Mouse (Mus musculus) skeletal muscle tissue, adult 2 months (tissue): Measurements from ENCODE around the gene Ccng1.
A peak's percentile ranks its signal among the peaks of the same experiment; 100 is the strongest.
"Not testable (repeated sequence)": the region's sequence is repeated elsewhere in the genome, so short reads cannot be mapped to it uniquely, and the experiment has no call there.

Source experiments
- DNase-seq: peaks from one replicate; pipeline ENCODE4 v3.0.0-alpha.2; 2012; ENCODE audit warnings: low read depth, low spot score

Ccng1 gene

GRCm38 (mm10) chr11:40718324-40718723 lies 36.8 kb downstream of the Ccng1 start:
- no peak for DNase-seq

GRCm38 (mm10) chr11:40715524-40715923 lies 39.6 kb downstream of the Ccng1 start:
- no peak for DNase-seq

GRCm38 (mm10) chr11:40713858-40714257 lies 41.3 kb downstream of the Ccng1 start:
- peak; percentile 3 for DNase-seq

GRCm38 (mm10) chr11:40709899-40710298 lies 45.2 kb downstream of the Ccng1 start:
- not testable (repeated sequence) for DNase-seq
